Mouse (Mus musculus): ENCODE measurements around the gene Scarf1. TPM values are rescaled to one million over a fixed set of nuclear protein-coding genes. Genes with fewer than 3 reads are reported as not detected.
"Not testable (repeated sequence)": the region's sequence is repeated elsewhere in the genome, so short reads cannot be mapped to it uniquely, and the experiment has no call there.

The Scarf1 gene
- total RNA-seq, 2 experiments from 2014 or later: 1.4 to 1.6 TPM

DNA sequence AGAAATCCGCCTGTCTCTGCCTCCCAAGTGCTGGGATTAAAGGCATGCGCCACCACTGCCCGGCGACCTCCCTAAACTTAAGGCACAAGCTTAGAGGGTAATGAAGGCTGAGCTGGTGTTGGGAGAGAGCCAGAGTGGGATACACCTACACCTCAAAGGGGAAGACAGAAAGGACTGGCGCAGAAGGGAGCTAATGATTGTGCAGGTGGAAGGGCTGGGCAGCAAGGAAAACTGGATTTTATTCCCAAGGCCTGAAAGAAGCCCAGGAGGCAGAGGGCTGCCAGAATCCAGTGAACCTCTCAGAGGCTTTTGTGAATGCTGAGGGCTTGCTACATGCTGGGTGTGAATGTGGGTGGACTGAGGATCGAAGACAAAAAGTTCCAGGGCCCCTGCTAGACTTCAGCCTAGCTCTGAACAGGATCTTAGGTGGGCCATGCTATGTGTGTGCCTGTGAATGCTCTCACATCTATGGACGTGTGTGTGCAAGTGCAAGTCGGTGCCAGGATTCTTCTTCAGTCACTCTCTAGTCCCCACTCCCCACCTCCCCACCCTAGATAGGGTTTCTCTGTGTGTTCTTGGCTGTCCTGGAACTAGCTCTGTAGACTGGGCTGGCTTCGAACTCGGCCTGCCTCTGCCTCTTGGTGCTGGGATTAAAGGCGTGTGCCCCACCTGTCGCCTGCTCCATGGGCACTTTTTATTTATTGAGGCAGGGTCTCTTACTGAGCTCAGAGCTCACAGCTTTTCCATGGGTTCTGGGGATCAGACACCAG lies 23.1 kb downstream of the Scarf1 start:
- DNase-seq (ENCODE audit: extremely low spot score in 1 of 2, low spot score in 1 of 2): no peak

DNA sequence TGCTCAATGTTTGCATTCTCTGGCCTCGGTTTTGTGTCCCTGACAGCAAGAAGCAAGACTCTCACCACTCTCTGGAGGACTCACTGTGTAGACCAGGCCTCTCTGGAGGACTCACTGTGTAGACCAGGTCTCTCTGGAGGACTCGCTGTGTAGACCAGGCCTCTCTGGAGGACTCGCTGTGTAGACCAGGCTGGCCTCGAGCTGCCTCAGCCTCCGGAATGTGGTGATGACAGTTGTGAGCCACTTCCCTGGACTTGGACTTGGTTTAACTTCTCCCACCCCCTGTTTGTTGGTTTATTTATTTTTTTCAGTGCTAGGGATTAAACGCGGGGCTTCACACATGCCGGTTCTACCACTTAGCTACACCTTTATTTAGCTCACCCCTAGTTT lies 23.7 kb downstream of the Scarf1 start:
- no peak for DNase-seq (ENCODE audit: extremely low spot score in 1 of 2, low spot score in 1 of 2)

DNA sequence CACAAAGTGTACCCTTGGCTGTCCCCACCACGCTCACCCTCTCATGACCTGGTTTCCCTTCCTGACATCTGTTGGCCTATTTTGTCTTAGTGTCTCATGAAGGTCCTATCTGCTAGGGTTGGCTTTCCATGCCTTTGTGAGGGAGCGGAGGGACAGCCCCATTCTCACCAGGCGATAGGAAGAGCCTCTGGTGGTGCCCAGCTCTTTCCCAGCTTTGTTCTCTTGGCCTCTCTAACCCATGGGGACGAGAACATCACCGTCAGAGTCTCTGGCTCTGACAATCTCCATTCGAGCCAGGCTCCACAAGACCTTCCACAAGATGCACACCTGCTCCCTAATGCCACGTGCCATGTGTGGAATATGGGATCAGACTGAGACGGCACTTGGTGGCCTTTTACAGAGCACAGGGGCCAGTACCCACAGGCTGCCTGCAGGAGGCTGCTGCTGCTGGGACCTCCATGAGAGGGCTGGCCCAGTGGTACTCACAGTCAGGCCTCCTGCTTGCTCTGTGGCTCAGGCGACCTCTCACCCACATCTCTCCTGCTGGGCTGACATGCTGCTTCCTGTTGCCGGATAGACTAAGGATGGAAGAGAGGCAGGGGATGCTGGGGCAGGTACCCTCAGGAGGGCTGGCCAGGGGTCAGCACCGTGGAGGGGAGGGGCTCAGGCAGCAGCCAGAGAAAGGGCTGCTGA lies 24.3 kb downstream of the Scarf1 start:
- no peak for DNase-seq (ENCODE audit: extremely low spot score in 1 of 2, low spot score in 1 of 2)

DNA sequence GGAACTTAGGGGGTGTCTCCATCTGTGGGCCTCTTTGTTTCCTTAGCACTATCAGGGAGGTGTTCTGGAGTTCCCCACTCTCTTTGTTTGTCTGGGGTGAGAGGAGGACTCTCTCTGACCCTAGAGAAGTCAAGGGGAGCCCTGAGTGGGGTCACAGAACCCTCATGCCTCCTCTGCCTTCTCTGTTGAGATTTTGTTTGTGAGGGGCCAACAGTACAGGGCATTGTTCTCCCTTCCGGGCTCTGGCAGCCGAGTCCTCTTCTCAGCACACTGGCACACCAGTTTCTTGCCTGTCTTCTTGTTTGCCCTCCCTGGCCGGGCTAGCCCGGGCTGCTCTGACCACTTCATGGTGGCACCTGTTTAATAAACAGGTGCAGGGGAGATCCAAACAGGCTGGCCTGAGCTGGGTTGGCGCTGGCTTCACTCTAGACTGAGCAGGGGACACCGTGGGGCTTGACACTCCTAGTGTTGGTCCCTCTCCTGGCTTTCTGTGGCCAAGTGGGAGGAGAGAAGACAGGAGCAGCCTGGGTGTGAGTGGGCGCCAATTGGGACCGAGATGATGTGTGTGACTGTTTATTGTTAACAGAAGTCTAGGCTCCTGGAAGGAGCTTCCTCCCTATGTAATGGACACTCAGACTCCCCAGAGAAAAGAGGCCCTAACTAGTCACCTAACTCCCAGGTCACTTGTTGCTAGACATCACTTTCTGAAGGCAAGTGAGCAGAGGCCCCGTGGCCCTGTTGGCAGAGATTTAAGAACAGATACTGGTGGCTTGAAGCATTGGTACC lies 25.0 kb downstream of the Scarf1 start:
- DNase-seq (ENCODE audit: extremely low spot score in 1 of 2, low spot score in 1 of 2): no peak

DNA sequence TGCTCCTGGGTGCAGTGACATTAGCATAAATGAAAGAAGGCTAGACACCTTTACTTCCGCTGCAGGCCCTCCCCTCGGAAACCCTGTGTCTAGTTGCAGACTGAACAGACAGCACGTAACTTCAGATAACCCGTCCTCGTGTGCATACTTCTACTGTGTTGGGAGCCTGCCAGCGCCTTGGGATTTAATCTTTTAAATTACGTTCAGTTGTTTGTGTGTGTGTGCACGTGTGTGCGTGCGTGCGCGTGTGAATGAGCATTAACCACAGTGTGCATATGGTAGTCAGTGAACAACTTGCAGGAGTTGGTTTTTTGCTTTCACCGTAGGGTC lies 25.6 kb downstream of the Scarf1 start:
- no peak for DNase-seq (ENCODE audit: extremely low spot score in 1 of 2, low spot score in 1 of 2)

DNA sequence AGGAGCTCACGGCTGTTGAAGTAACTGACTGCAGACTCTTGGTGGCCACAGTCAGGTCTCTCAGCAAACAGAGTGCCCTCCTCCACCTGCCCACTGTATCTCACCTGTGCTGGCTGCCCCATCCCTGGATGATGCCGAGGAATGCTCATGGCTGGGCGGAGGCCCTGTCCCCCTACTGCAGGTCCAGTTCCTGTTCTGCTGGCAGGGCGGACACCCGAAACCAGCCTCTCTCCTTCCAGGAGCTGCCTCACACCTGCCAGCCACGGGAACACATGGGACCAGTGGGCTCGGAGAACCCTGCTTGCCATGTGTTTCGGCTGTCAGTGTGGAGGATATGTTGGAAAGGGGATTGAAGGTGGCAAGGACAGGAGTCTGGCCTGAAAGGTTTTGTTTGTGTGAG lies 26.9 kb downstream of the Scarf1 start:
- no peak for DNase-seq (ENCODE audit: extremely low spot score in 1 of 2, low spot score in 1 of 2)

DNA sequence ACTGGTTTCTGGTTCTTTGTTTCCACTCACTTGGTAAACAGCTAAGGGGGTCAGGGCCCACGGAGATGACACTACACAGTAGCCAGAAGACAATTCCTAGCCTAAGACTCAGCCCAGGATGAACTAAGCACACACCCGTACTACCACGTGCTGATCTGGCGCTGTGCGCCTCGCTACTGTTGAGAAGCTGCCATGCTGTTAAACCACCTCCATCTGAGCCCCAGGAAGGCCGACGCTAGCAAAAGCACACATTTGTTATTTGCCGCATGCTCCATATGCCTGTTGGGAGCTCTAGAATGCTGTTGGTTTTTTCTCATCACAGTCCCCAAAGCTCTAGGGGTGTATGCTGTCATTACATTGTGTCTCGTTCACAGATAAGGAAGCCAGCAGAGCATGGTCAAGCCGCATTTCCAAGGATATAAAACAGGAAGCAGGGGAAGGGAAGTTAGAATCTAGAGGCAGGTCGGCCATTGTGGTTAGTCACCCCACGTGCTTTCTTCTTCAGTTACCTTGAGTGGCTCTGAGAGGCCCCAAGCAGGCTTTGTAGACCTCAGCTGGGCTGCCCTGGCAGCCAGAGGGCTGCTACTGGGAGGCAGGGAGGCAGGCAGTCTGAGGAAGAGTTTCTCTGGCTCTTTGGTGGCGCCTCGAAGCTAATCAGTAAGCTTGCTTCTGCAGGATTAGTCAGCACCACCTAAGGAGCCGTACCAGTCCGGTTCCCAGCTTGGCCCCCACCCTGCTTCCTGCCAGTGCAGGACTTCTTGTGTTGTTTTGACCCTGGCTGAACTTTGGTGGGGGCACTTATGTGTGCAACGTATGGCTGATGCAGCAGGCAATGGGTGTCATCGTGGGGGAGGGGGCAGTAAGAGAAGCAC lies 27.6 kb downstream of the Scarf1 start:
- no peak for DNase-seq (ENCODE audit: extremely low spot score in 1 of 2, low spot score in 1 of 2)

DNA sequence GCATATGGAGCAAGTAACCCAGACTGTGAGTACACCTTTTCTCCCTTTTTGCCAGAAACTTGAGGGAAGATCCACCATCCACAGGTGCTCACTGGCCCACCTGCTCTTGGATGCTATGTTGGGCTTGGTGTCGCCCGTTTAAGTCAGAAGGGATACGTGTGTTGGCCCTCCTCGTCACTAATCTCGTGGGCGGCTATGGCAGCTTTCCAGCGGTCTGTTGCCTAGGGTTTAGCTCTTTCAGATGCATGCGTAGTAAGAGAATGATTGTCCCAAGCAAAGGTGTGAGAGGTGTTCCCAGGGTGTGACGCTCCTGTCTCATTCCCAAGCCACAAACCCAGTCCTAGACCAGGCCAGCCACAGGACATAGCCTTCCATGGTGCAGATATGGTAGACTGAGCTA lies 31.4 kb downstream of the Scarf1 start:
- no peak for DNase-seq (ENCODE audit: extremely low spot score in 1 of 2, low spot score in 1 of 2)

DNA sequence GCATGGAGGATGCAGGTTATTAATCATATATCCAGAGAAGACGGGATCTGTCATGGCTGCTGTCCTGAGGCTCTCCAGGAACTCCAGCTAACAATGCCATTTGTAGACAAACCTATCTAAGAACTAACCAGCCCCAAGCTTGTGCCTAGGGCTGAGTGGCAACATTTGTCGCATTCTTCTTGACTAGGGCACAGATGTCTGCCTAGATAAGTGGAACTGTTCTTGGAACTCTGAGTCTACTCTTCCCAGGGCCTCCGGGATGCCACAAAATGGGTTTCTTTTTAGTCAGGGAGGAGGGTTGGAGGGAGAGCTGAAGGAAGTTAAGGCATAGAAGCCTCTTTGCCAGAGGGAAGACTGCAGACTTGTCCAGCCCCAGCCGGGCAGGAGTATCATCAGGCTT lies 32.7 kb downstream of the Scarf1 start:
- no peak for DNase-seq (ENCODE audit: extremely low spot score in 1 of 2, low spot score in 1 of 2)

DNA sequence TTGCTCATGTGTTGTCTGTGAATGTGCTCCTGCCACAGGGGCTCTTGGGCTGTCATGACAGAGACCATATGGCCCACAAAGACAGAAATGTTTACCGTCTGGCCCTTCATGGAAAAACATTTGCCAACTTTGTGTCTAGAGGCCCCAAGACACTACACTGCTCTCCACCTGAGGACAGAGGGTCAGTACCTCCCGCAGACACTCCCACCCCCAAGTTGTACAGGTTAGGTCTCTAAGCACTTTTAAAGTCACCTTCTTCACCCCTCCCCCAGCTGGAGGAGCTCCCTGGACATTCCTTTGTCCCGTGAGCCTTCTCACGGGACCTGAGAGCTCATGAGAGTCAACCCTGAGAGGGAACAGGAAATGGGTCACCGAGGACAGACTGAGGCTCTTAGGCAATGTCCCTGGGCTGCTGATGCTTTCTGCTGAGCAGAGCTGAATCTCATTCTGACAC lies 36.3 kb downstream of the Scarf1 start:
- no peak for DNase-seq (ENCODE audit: extremely low spot score in 1 of 2, low spot score in 1 of 2)

DNA sequence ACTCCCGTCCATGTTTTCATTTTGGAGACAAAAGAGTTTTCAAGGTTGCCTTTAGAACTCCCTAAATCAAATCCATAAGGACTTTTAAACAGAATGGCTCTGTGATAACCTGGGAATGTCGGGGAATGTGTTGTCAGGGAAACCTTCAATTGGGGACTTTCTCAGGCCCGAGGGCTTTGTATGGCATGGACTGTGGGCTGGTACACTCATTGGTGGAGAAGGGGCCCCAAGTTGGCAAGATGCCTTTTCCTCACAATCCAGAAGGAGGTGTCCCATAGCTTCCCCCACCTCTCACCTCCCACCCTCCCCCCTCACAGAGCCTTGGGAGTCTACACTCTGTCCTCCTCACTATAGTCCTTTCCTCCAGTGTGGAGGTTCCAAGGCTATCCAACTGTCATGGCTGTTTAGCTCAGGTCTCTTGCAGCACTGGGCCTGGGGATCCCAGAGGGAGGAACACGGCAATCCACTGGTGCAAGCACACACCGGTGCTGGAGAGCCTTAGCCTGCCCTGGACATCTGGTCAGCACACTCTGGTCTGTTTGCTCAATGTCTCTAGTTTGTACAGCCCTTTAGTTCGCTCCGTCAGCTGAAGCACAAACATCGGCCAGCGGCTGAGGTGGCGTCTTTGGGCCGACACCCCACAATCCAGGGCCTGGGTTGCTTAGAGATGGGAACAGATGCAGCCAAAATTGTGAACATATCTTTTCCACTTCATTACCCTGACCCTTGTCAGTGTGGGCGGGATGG lies 37.0 kb downstream of the Scarf1 start:
- no peak for DNase-seq (ENCODE audit: extremely low spot score in 1 of 2, low spot score in 1 of 2)

DNA sequence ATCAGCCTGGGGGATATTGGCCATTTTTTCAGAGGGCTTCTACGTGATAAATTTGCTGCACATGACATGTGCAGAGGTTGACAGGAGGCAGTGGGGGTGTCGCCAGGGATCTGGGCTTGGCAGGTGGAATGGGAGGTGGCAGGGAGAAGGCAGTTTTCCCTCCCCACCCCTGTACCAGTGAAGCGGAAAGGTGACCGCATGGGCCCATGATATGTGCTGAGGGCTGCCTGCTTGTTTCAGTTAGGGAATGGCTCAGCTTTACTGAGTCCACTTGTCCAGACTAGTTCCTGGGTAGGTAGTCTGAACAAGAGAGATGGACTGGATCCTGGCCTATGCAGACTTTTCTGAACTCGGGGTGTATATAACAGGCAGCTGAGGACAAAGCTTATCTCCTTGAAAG lies 38.0 kb downstream of the Scarf1 start:
- no peak for DNase-seq (ENCODE audit: extremely low spot score in 1 of 2, low spot score in 1 of 2)

DNA sequence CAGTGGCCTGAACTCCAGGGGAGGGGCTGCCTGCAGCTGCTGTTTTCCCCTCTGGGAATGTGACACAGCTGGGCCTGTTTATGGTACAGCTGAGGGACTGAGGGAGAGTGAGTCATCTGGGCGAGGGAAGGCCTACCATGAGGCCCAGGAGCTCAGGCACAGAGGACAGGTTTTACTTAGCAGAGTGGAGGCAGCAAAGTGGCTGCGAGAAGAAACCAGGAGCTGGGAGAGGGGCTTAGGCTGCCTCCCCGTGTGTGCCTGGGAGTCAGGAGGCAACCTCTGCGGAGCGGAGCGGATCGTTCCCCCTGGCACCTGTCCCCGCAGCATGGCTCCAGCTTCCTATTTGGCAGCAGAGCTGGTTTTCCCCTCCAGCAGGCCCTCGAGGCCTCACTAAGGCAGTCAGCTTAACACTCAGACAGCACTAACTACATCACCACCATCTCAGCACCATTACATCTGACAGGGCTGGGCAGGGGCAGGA lies 38.7 kb downstream of the Scarf1 start:
- DNase-seq (ENCODE audit: extremely low spot score in 1 of 2, low spot score in 1 of 2): no peak

DNA sequence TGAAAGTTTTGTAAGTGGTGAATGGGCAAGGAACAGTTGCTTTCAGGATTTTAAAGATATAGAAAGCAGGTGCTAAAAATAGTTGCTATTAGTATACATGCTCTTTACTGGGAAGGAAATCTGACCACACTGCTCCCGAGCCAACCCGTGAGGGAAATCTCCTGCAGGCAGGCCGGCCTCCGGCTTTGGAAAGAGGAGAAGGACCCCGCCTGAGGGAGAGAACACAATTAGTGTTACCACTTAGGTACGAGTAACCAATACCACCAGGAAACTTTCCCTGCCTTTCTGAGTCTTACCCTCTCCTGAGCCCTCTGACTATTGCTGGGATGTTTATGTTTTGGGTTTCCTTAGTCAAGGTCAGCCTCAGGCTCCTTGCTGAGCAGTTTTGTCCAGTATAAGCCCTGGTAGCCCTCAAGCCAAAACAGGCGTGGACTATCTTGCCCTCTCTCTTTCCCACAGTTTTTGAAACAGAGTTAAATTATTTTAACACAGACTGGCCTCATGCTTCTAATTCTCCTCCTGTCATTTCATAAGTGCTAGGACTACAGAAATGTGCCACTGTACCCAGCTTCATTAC lies 39.7 kb downstream of the Scarf1 start:
- DNase-seq (ENCODE audit: extremely low spot score in 1 of 2, low spot score in 1 of 2): no peak

DNA sequence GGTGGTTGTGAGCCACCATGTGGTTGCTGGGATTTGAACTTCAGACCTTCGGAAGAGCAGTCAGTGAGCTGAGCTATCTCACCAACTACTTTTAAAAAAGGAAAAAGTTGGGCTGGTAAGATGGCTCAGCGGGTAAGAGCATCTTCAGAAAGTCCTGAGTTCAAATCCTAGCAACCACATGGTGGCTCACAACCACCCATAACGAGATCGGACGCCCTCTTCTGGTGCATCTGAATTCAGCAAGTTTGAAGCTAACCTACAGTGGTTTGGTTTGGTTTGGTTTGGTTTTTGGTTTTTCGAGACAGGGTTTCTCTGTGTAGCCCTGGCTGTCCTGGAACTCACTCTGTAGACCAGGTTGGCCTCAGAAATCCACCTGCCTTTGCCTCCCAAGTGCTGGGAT lies 42.7 kb downstream of the Scarf1 start:
- not testable (repeated sequence) for DNase-seq (ENCODE audit: extremely low spot score in 1 of 2, low spot score in 1 of 2)

DNA sequence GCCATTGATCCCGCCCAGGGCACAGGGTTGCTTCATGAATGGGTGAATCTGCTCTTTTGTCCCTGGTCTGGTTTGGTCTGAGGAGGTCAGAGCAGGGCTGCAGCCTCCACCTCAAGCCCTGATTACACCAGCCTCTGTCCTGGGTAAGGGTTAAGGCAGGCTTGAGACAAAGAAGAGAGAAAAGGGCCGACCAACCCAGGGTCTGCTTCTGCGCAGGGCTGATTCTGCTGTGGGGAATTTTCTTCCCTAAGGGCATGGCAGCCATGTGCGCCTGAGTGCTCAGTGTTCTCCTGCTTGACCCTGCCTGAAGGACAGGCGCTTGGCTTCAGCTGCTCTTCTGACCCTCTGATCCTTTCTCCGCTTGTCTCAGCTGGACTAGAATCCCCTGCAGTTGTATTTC lies 43.8 kb downstream of the Scarf1 start:
- DNase-seq (ENCODE audit: extremely low spot score in 1 of 2, low spot score in 1 of 2): no peak

DNA sequence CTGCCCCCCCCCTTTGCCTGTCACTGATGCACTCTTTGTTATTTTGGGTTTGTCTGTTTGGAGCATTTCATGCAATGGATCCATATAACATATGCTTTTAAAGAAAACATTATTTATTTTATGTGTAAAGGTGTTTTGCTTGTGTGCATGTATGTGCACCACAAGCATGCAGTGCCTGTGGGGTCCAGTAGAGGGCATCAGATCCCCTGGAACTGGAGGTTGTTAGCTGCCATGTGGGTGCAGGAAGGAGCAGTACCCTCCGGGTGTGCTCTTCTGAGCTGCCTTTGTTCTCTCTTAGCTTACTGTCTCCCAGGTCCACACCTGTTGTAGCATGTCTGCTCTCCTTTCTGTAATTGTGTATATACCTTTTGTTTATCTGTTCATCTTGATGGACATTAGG lies 44.8 kb downstream of the Scarf1 start:
- DNase-seq (ENCODE audit: extremely low spot score in 1 of 2, low spot score in 1 of 2): no peak

DNA sequence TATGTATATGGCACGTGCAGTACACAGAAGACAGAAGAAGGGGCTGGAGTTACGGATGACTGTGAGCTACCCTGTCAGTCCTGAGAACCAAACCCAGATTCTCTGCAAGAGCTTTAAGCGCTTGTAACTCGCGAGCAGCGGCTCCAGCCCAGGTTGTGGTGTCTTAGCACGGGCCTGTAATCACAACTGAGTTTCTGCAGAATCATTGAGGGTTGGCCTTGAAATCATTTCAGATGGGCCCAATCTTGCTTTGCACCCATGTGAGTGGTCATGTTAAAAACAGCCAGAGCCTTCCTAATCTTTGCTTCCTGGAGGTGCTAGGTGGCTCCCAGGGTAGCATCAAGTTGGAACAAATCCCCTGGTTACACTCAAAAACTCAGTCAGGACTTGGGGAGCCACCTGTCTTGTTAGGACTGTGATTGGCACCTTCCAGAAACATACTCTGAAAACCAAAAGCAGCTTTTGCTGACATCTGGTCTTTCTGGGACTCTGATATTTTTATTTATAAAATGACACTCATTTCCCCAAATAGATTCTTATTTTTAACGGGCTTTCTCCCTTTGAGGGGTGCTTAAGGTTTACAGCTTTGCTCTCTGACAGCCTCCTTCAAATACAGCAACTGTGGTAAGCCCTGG lies 46.6 kb downstream of the Scarf1 start:
- no peak for DNase-seq (ENCODE audit: extremely low spot score in 1 of 2, low spot score in 1 of 2)

Data from layer of hippocampus, postnatal 25 days (tissue).